Mouse (Mus musculus) lung, embryonic 14.5 days (tissue): Measurements from ENCODE around the gene Ltbp1. TPM values are rescaled to one million over a fixed set of nuclear protein-coding genes. Genes with fewer than 3 reads are reported as not detected.
A peak's percentile ranks its signal among the peaks of the same experiment; 100 is the strongest.

ENCODE experiments used
- ATAC-seq: fragments of 200-750 bp; cut with Nextera tagmentation; 2 replicates; pipeline ENCODE4 v1.8.0; 2017; ENCODE audit warnings: mild to moderate bottlenecking, moderate TSS enrichment, moderate library complexity; ENCODE audit not compliant: insufficient read depth
- DNase-seq: peaks from one replicate; pipeline ENCODE4 v3.0.0-alpha.2; 2015
- H3K27ac ChIP-seq: fragments of 300-500 bp; sonication (generic); 2 replicates; pipeline ENCODE4 v1.5.1; 2014; ENCODE audit warnings: low read depth, mild to moderate bottlenecking, moderate library complexity
- H3K27me3 ChIP-seq: fragments of 300-500 bp; sonication (generic); 2 replicates; pipeline ENCODE4 v1.6.1; 2014; ENCODE audit warnings: low read length, control low read depth; ENCODE audit not compliant: insufficient read depth
- H3K36me3 ChIP-seq: fragments of 300-500 bp; sonication (generic); 2 replicates; pipeline ENCODE4 v1.6.1; 2014; ENCODE audit warnings: control low read depth; ENCODE audit not compliant: insufficient read depth
- H3K4me1 ChIP-seq: fragments of 300-500 bp; sonication (generic); 2 replicates; pipeline ENCODE4 v1.6.1; 2014; ENCODE audit warnings: antibody characterized with exemption, control low read depth; ENCODE audit not compliant: insufficient read depth
- H3K4me2 ChIP-seq: fragments of 300-500 bp; sonication (generic); 2 replicates; pipeline ENCODE4 v1.6.1; 2014; ENCODE audit warnings: mild to moderate bottlenecking
- H3K4me3 ChIP-seq: fragments of 300-500 bp; sonication (generic); 2 replicates; pipeline ENCODE4 v1.5.1; 2014; ENCODE audit warnings: low read depth, low read length
- H3K9ac ChIP-seq: fragments of 300-500 bp; sonication (generic); 2 replicates; pipeline ENCODE4 v1.6.1; 2014
- H3K9me3 ChIP-seq: fragments of 300-500 bp; sonication (generic); 2 replicates; pipeline ENCODE4 v1.6.1; 2016; ENCODE audit warnings: low read depth, low read length, control low read depth
- CTCF ChIP-seq: IDR thresholded peaks from 2 replicates; pipeline ENCODE4 v1.5.1; 2016; ENCODE audit warnings: antibody characterized with exemption, low read depth
- WGBS: fragments of 180-500 bp; shearing (Covaris S2); extraction: QIAGEN DNeasy Blood & Tissue Kit; methylation state at CpG from one replicate; pipeline ENCODE4 v1.1.7; 2014; 5-methylcytosine and 5-hydroxymethylcytosine counted together
- polyA plus RNA-seq: library from polyadenylated mRNA; unstranded; fragments of >200 nt; fragmentation: Nextera tagmentation; extraction: Ambion mirVana; gene quantifications from 2 replicates; pipeline ENCODE4 v1.2.1, GENCODE M21; 2014

Ltbp1 gene
- polyA plus RNA-seq, 1 experiment from 2014 or later = 33.8 TPM

DNA sequence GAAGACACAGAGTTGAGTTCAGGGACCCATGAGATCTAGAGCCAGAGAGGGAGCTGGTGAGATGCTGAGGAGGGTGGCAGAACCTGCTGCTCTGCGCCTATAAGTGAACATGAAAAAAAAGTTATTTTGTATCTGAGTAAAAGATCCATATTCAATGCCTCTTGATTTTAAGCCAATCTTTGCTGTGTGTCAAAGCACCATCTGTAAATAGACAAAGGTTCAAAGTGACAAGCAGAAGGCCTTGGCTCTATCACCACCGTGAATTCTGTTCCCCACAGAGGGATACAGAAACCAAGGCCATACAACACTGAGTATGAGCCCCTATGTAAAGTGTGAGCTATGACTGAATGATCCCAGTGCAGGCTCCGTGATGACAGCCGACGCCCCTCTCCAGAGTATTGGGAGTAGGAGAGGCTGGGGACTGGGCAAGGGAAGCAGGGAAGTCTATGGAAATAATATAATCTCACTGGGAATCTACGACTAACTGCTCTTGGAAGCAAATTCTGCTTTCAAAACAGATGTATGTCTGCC, 326.1 kb downstream of the Ltbp1 start:
- Histone ChIP-seq H3K36me3 (0 out of 2 replicates have a peak, but pooled peaks cover 5% of the 10 kb centered on the region), H3K4me3 (no peak overlapping the region), H3K27me3 (no peaks in the 10 kb centered on the region), H3K9me3 (no peaks in the 10 kb centered on the region), H3K9ac (no peak overlapping the region), H3K4me2 (no peak overlapping the region), H3K27ac (no peak overlapping the region), H3K4me1 (no peaks in the 10 kb centered on the region)
- no peak for ATAC-seq
- WGBS = 84% methylated on average over 6 of the region's 6 CpGs
- DNase-seq = no peak
- TF ChIP-seq CTCF = no peak

DNA sequence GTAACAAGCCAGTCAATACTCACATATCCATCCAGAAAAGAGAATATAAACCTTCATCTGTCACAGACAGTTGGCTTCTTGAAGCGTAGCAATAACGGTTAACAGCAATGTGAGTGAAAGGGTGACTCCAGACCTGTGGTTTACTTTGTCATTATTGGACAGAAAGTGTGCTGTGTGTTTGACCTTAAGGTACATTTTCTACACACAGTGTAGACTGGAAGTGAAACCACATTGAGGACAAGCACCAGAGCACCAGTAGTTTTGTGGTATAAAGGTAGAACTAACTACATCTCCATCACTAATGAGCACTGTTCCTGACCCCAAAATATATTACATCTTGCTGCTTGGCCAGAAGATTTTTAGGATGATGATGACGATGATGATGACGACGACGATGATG, 326.9 kb downstream of the Ltbp1 start:
- Histone ChIP-seq H3K9ac (no peak overlapping the region), H3K4me3 (no peak overlapping the region), H3K9me3 (no peaks in the 10 kb centered on the region), H3K27me3 (no peaks in the 10 kb centered on the region), H3K4me2 (no peak overlapping the region), H3K36me3 (0 out of 2 replicates have a peak, but pooled peaks cover 5% of the 10 kb centered on the region), H3K27ac (no peak overlapping the region), H3K4me1 (no peaks in the 10 kb centered on the region)
- no peak for DNase-seq
- WGBS = 97% methylated on average over 6 of the region's 6 CpGs
- TF ChIP-seq CTCF = no peak
- ATAC-seq = no peak

- ATAC-seq = no peak
- WGBS = 84% methylated on average over 9 of the region's 9 CpGs
- no peak for TF ChIP-seq CTCF
Measured at GRCm38 (mm10) chr17:75333011-75333410, 327.6 kb downstream of the Ltbp1 start.

GRCm38 (mm10) chr17:75333759-75334158, 328.4 kb downstream of the Ltbp1 start:
- 88% methylated on average over 13 of the region's 13 CpGs for WGBS

More at GRCm38 (mm10) chr17:75333011-75333410, 327.6 kb downstream of the Ltbp1 start:
- no peak overlapping the region for H3K4me2 ChIP-seq
- no peak overlapping the region for H3K4me3 ChIP-seq
- H3K4me1 ChIP-seq = no peaks in the 10 kb centered on the region
- H3K36me3 ChIP-seq = no peaks in the 10 kb centered on the region
- H3K9ac ChIP-seq = no peak overlapping the region
- no peak overlapping the region for H3K27ac ChIP-seq
- H3K27me3 ChIP-seq = no peaks in the 10 kb centered on the region
- H3K9me3 ChIP-seq = no peaks in the 10 kb centered on the region
- DNase-seq = no peak

GRCm38 (mm10) chr17:75335649-75336048, 330.3 kb downstream of the Ltbp1 start:
- Histone ChIP-seq H3K4me2 (no peak overlapping the region), H3K9ac (no peak overlapping the region), H3K27me3 (no peaks in the 10 kb centered on the region), H3K4me1 (no peaks in the 10 kb centered on the region), H3K9me3 (no peaks in the 10 kb centered on the region), H3K4me3 (no peak overlapping the region), H3K36me3 (no peaks in the 10 kb centered on the region), H3K27ac (no peak overlapping the region)
- DNase-seq = peak; percentile 21
- WGBS = 60% methylated on average over 9 of the region's 9 CpGs
- no peak for TF ChIP-seq CTCF
- no peak for ATAC-seq

More at GRCm38 (mm10) chr17:75333759-75334158, 328.4 kb downstream of the Ltbp1 start:
- H3K4me1 ChIP-seq = no peaks in the 10 kb centered on the region
- no peak for TF ChIP-seq CTCF
- no peak overlapping the region for H3K4me2 ChIP-seq
- no peak overlapping the region for H3K27ac ChIP-seq
- H3K9ac ChIP-seq = no peak overlapping the region
- no peak for ATAC-seq
- no peaks in the 10 kb centered on the region for H3K27me3 ChIP-seq
- H3K4me3 ChIP-seq = no peak overlapping the region
- DNase-seq = no peak
- no peaks in the 10 kb centered on the region for H3K36me3 ChIP-seq
- H3K9me3 ChIP-seq = no peaks in the 10 kb centered on the region

DNA sequence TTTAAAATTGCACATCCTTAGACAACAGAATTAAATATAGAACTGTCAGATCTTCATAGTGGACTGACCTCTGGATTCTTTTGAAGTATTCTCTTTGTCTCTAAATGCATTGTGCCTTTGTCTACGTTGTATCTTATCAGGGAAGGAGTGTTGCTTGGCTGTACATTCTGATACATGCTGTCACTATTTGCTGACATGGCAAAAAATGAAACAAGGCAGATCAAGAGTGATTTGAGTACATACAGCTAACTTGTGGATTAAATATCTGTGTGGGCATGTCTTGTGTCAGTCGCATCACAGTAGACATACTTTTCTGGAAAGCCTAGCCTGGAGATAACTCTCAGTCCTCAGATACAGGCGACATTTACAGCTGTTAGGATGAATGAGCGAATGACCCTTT, 335.9 kb downstream of the Ltbp1 start:
- Histone ChIP-seq H3K4me2 (no peak overlapping the region), H3K4me3 (no peak overlapping the region), H3K9me3 (no peaks in the 10 kb centered on the region), H3K9ac (no peak overlapping the region), H3K27me3 (no peaks in the 10 kb centered on the region), H3K27ac (no peak overlapping the region), H3K36me3 (no peaks in the 10 kb centered on the region), H3K4me1 (no peaks in the 10 kb centered on the region)
- ATAC-seq = no peak
- 60% methylated on average over 4 of the region's 4 CpGs for WGBS
- DNase-seq = no peak
- TF ChIP-seq CTCF = no peak

DNA sequence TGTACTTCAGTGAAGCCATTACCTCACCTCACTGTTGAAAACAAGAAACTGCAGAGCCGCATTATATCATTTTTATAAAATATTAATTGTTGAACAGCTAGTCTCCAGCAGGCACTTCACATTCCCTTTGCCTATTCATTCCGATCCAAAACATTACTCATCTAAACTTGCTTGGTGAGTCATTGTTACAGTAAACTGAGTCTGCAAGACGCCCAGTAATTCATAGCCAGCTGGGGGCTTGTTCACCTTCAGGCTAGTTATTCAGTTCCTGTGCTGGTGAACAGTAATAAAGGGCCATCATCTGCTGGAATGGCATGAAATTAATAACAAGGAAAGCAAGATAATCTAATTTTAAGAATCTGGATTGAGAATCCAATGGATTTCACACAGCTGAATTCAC, 339.7 kb downstream of the Ltbp1 start:
- H3K9me3 ChIP-seq = no peaks in the 10 kb centered on the region
- no peaks in the 10 kb centered on the region for H3K4me1 ChIP-seq
- H3K4me2 ChIP-seq = no peak overlapping the region
- no peak overlapping the region for H3K9ac ChIP-seq
- ATAC-seq = no peak
- no peak for DNase-seq
- no peaks in the 10 kb centered on the region for H3K27me3 ChIP-seq
- no peaks in the 10 kb centered on the region for H3K36me3 ChIP-seq
- WGBS = 73% methylated on average over 3 of the region's 3 CpGs
- no peak overlapping the region for H3K27ac ChIP-seq
- TF ChIP-seq CTCF = no peak
- no peak overlapping the region for H3K4me3 ChIP-seq

- peak; percentile 45 for TF ChIP-seq CTCF
Measured at GRCm38 (mm10) chr17:75347414-75347813, 342.0 kb downstream of the Ltbp1 start.

More at GRCm38 (mm10) chr17:75347414-75347813, 342.0 kb downstream of the Ltbp1 start:
- Histone ChIP-seq H3K4me3 (no peak overlapping the region), H3K27ac (no peak overlapping the region), H3K4me2 (no peak overlapping the region), H3K36me3 (no peaks in the 10 kb centered on the region), H3K27me3 (no peaks in the 10 kb centered on the region), H3K9ac (no peak overlapping the region), H3K4me1 (no peaks in the 10 kb centered on the region), H3K9me3 (no peaks in the 10 kb centered on the region)
- DNase-seq (no peak), ATAC-seq (no peak)
- 95% methylated on average over 4 of the region's 4 CpGs for WGBS
